Mouse (Mus musculus) layer of hippocampus, postnatal 25 days (tissue): ENCODE data around the gene Cldn14. TPM values are rescaled to one million over a fixed set of nuclear protein-coding genes. Genes with fewer than 3 reads are reported as not detected.

ENCODE experiments used
- DNase-seq, 2 experiments: peaks; one replicate each; pipeline ENCODE4 v3.0.0; 2022; ENCODE audit warnings: mixed read lengths in 2 of 2, low spot score in 1 of 2; ENCODE audit errors: extremely low spot score in 1 of 2
- total RNA-seq, 2 experiments: library from RNA; stranded (reverse); gene quantifications; 2 replicates each; pipeline ENCODE4 v1.2.3; 2021

The Cldn14 gene
- total RNA-seq, 2 experiments from 2014 or later: 3.0 to 4.2 TPM

GRCm38 (mm10) chr16:93917712-93918678 is 90.6 kb downstream of the Cldn14 start:
- peak; percentile 79 to 97 for DNase-seq

DNA sequence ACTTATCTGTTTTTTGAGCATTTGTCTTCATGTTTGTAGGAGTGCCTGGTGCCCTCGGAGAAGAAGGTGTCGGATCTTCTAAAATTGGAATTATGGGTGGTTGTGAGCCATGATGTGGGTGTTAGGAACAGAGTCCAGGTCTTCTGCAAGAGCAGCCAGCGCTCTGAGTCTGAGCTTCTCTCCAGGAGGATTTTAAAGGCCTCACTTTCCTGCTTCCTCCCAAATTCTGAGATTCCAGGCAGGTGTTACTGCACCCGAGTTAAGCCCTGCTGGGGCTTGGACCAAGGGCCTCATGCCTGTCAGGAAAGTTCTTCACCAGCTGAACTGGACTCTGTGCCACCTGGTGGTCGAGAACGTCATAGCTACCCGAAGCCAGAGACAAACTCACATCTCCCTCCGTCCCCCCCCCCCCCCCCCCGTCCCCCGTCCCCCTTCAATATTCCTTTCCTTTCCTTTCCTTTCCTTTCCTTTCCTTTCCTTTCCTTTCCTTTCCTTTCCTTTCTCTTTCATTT is 93.2 kb downstream of the Cldn14 start:
- peak in 1 of 2 experiments; percentile 40 for DNase-seq

DNA sequence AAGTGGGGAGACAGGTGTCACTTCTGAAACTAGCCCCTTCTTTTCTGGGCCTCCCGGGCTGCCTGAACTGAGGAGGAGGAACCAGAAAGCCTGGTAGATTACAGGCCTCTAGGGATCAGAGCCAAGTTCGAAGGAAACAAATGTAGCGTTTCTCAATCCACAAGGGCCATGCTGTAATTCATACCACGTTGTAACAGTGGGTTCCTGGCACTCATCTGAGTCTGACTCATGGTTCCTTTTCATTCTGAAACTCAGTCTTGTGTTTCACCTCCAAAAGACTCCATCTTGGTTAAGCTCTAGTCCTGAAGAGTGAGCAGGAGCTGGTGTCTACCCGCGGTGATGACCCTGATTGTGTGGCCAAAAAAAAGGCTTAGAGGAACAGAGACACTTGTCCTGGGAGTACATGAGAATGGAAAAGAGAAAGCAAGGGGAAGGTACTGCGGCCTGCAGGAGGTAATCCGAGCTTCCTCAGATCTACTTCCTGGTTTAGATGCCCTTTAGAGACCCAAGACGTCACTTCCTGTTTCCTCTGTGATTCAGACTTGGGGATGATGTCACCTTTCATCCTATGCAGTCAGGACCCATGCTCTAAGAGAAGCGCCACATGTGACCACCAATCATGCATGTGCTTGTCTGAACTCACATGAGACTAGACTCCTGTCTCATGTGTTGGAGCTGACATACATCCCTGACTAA is 94.6 kb downstream of the Cldn14 start:
- DNase-seq: no peak

GRCm38 (mm10) chr16:93912808-93913207 is 95.8 kb downstream of the Cldn14 start:
- no peak for DNase-seq

DNA sequence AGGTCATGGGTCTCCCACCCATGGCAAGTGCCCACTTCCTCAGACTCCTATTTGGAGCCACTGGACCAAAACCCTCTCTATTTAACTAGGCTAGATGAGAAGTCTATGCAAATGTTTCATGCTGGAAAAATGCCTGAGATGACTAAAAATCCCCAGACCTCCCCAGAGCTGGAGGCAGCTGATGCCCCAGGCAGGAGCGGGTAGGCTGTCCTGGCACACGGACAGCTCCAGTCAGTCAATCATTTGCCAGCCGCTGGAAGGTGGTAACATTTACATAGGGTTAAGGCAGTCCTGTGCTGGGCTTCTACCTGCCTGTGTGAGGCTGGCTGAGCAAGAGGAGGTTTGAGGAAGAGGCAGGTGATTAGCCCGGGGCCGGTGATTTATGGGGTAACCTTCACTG is 96.5 kb downstream of the Cldn14 start:
- DNase-seq: no peak

- DNase-seq: no peak
Measured at GRCm38 (mm10) chr16:93910735-93911665, 97.6 kb downstream of the Cldn14 start.

DNA sequence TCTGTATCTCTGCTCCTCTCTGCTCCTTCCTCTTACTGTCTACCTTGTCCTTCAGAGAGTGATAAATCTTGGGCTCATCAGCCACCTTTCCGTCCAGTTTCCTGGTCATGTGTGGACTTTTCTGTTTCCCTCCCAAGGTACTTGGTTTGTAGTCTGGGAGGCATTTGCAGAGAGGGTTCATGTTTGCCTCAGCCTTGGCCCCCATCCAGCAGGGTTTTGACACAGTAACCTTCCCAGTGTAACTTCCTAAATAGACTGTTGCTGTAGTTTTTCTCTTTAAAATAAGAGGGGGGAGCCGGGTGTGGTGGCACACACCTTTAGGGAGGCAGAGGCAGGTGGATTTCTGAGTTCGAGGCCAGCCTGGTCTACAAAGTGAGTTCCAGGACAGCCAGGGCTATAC is 98.7 kb downstream of the Cldn14 start:
- DNase-seq: no peak

GRCm38 (mm10) chr16:93908196-93908595 is 100.4 kb downstream of the Cldn14 start:
- no peak for DNase-seq

GRCm38 (mm10) chr16:93907761-93908160 is 100.9 kb downstream of the Cldn14 start:
- DNase-seq: no peak

DNA sequence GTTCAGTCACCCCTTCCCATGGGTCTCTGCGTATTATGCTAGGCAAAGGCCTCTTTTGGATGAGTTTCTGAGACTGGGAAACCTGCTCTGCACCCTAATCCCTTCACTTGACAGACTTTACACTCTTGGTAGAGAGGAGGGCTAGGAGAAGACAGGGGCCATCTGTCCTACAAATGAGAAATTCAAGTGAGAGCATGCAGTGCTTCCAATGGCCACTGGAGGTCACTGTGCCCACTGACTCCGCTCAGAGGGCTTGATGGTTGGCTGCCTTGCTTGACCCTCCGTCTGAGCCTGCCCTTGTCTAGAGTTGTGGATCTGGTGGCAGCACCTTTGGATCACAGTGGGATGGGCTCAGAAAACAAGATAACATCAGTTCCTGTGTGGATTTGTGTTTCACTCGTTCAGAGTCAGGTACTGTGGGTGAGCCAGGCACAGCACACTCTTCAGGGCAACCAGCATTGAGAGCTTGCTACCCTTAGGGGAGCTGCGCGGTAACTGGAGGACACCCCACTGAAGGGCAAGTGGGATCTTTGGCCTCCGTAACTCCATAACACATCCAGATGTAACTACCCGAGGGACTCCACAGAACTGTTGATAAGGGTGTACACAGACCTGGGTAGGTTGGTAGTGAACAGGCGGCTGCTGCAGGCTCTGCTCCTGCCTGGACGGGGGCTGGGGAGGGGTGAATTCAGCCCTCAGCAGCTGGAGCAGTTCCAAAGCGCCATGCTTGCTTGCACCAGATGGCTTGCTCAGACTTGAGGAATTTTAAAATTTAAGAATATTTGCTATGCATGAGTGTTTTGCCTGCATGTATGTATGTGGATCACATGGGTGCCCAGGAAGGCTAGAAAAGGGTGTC is 102.3 kb downstream of the Cldn14 start:
- peak; percentile 41 to 72 for DNase-seq

- no peak for DNase-seq
Measured at GRCm38 (mm10) chr16:93903027-93903426, 105.6 kb downstream of the Cldn14 start.

- DNase-seq: no peak
Measured at GRCm38 (mm10) chr16:93893285-93893684, 115.4 kb downstream of the Cldn14 start.

DNA sequence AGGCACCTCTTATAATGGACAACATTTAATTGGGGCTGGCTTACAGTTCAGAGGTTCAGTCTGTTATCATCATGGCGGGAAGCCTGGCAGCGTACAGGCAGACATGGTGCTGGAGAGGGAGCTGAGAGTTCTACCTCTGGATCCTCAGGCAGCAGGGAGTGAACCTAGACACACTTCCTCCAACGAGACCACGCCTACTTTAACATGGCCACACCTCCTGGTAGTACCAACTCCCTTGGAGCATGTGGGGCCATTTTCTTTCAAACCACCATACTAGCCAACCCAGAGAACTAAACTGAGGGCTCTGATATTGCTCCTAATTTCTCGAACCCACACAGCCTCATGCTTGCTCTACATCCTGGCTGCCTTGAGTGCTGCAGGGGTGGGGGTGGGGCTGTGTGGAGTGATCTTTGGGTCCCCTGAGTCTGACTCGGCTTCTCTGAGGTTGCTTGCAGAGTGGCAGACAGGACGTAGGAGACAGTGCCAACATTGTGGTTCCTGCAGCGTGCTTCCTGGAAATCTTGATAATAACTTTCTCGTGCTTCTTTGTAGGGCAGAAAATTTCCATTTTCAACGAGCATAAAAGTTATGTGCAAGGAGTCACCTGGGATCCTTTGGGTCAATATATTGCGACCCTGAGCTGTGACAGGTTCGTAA is 117.6 kb downstream of the Cldn14 start:
- no peak for DNase-seq

DNA sequence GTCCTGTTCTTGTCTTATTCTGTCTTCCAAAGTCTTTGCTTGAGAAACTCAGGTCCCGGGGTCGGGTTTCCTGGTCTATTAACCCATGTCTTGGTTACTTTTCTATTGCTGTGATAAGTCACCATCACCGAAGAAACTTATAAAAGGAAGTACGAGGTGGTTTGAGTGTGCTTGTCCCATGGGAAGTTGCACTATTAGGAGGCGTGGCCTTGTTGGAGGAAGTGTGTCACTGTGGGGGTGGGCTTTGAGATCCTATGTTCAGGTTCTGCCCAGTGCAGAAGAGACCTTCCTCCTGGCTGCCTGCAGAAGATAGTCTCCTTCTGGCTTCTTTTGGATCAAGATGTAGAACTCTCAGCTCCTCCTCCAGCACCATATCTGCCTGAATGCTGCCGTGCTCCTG is 120.2 kb downstream of the Cldn14 start:
- DNase-seq: no peak

GRCm38 (mm10) chr16:93884722-93885113 is 123.9 kb downstream of the Cldn14 start:
- no peak for DNase-seq

DNA sequence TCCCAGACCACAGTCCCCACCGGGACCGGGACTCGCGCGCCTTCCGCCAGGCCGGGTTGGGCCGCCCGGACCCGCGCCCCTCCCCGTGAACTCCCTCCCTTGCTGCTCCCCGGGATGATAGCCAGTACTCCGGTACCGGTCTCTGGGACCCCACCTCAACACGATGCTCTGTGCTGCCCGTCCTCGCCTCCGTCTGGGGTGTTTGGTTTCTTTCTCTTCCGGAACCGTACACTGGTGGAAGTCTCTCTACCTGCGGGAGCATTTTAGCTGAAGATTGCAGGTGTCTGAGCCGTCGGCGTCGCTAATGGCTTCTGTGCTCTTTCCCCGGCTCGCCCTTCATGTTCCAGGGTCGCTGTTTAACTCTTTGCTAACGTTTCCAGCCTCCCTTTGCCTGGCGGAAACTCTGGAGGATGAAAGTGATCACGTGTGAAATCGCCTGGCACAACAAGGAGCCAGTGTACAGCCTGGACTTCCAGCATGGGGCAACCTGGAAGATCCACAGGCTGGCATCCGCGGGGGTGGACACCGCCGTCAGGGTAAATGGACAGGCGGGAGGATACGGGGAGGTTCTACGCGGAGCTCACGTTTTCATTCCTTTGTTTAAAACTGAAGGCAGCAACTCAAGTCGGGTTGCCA is 124.4 kb downstream of the Cldn14 start:
- no peak for DNase-seq

- DNase-seq: peak; percentile 84 to 86
Measured at GRCm38 (mm10) chr16:93883423-93884085, 125.1 kb downstream of the Cldn14 start, which contains the start of gene Chaf1b. Gene Chaf1b, plus strand, starts transcription at chr16:93883901.
